Mouse (Mus musculus) stomach, embryonic 14.5 days (tissue): Measurements from ENCODE around the gene Cdh22. TPM values are rescaled to one million over a fixed set of nuclear protein-coding genes. Genes with fewer than 3 reads are reported as not detected.

Experiments used
- ATAC-seq: fragments of 200-750 bp; cut with Nextera tagmentation; 2 replicates; pipeline ENCODE4 v1.8.0; 2017; ENCODE audit warnings: low read depth, moderate TSS enrichment; ENCODE audit not compliant: insufficient number of reproducible peaks, insufficient read depth, low FRiP score
- H3K27ac ChIP-seq: fragments of 300-500 bp; sonication (generic); 2 replicates; pipeline ENCODE4 v1.5.1; 2014; ENCODE audit warnings: mild to moderate bottlenecking, low read length, moderate library complexity, mixed read lengths
- H3K27me3 ChIP-seq: fragments of 300-500 bp; sonication (generic); 2 replicates; pipeline ENCODE4 v1.6.1; 2014; ENCODE audit warnings: low read length, control low read depth, mixed read lengths; ENCODE audit not compliant: control insufficient read depth, insufficient read depth
- H3K36me3 ChIP-seq: fragments of 300-500 bp; sonication (generic); 2 replicates; pipeline ENCODE4 v1.6.1; 2014; ENCODE audit warnings: mild to moderate bottlenecking, control low read depth, low read length, moderate library complexity, mixed read lengths; ENCODE audit not compliant: control insufficient read depth, insufficient read depth
- H3K4me1 ChIP-seq: fragments of 300-500 bp; sonication (generic); 2 replicates; pipeline ENCODE4 v1.6.1; 2014; ENCODE audit warnings: low read length, control low read depth, mixed read lengths; ENCODE audit not compliant: control insufficient read depth, insufficient read depth
- H3K4me2 ChIP-seq: fragments of 300-500 bp; sonication (generic); replicated peaks from 2 replicates; pipeline ENCODE4 v1.6.1; 2014; ENCODE audit warnings: low read depth, low read length, control low read depth
- H3K4me3 ChIP-seq: fragments of 300-500 bp; sonication (generic); 2 replicates; pipeline ENCODE4 v1.5.1; 2014; ENCODE audit warnings: low read depth, low read length, control low read depth
- H3K9ac ChIP-seq: fragments of 300-500 bp; sonication (generic); replicated peaks from 2 replicates; pipeline ENCODE4 v1.6.1; 2014; ENCODE audit warnings: low read depth, mild to moderate bottlenecking, control low read depth, low read length, moderate library complexity, mixed read lengths
- H3K9me3 ChIP-seq: fragments of 300-500 bp; sonication (generic); 2 replicates; pipeline ENCODE4 v1.6.1; 2016; ENCODE audit warnings: low read depth, low read length, control low read depth; ENCODE audit not compliant: control insufficient read depth
- WGBS: fragments of 180-500 bp; shearing (Covaris S2); extraction: QIAGEN DNeasy Blood & Tissue Kit; methylation state at CpG from one replicate; pipeline ENCODE4 v1.1.7; 2014; 5-methylcytosine and 5-hydroxymethylcytosine counted together
- polyA plus RNA-seq: library from polyadenylated mRNA; unstranded; fragments of >200 nt; fragmentation: Nextera tagmentation; extraction: Ambion mirVana; gene quantifications from 2 replicates; pipeline ENCODE4 v1.2.1, GENCODE M21; 2014

The Cdh22 gene
- polyA plus RNA-seq, 1 experiment from 2014 or later, result 0.27 TPM

DNA sequence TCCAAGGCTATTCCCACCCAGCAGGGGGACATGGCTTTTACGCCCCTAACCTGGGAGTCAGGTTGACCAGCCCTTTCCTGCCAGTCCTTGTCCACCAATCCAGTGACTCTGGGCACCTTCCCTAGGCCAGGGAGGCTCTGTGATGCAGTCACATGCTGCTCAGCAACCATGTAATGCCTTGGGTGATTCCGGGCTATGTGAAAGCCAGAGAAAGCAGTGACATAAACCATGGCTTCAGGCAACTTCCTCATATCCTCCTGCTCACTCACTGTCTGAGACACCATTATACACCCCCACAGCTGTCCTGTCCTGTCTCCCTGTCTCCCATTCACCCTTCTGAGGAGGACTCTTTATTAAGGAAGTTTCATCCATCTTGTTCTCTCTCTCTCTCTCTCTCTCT is 144.0 kb downstream of the Cdh22 start, which contains the start of gene 1700025C18Rik:
TSS of gene 1700025C18Rik (minus strand) at position 101 of the 400 bp plus-strand sequence.
- ATAC-seq, result no peak

GRCm38 (mm10) chr2:165089470-165089869 is 145.2 kb downstream of the Cdh22 start:
- ATAC-seq, result no peak
- H3K27ac ChIP-seq, result no peak overlapping the region
- no peaks in the 10 kb centered on the region for H3K36me3 ChIP-seq
- no peak overlapping the region for H3K9ac ChIP-seq
- H3K4me2 ChIP-seq, result no peak overlapping the region
- no peaks in the 10 kb centered on the region for H3K4me1 ChIP-seq
- H3K9me3 ChIP-seq, result no peaks in the 10 kb centered on the region
- no peak overlapping the region for H3K4me3 ChIP-seq
- H3K27me3 ChIP-seq, result no peaks in the 10 kb centered on the region
- WGBS, result 42% methylated on average over 14 of the region's 14 CpGs

More for the DNA sequence above, 144.0 kb downstream of the Cdh22 start, which contains the start of gene 1700025C18Rik:
- Histone ChIP-seq H3K27me3 (no peaks in the 10 kb centered on the region), H3K36me3 (no peaks in the 10 kb centered on the region), H3K9me3 (no peaks in the 10 kb centered on the region), H3K4me1 (no peaks in the 10 kb centered on the region), H3K9ac (no peak within 1 kb of the TSS), H3K27ac (no peak within 1 kb of the TSS), H3K4me3 (no peak within 1 kb of the TSS), H3K4me2 (no peak within 1 kb of the TSS)
- WGBS, result 68% methylated on average over 2 of the region's 2 CpGs

DNA sequence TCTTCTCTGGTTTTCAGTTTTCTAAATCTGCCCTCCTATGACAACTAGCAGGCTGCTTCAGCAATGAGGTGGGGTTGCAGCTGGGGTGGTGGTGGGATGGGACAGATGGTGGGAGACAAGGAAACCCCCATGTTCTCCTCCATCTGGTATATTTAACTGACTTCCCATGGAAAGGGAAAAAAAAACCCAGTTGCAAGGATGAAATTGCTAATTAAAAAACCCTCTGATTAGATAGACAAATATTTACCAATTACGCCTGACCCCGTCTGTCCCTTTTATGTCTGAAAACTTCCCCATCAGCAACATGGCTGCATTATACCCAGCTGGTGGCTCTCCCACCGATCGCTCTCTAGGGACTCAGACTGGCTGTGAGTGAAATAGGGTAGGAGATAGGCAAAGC is 148.0 kb downstream of the Cdh22 start:
- ATAC-seq, result no peak
- no peak overlapping the region for H3K4me2 ChIP-seq
- H3K27ac ChIP-seq, result no peak overlapping the region
- no peaks in the 10 kb centered on the region for H3K27me3 ChIP-seq
- WGBS, result 72% methylated on average over 4 of the region's 4 CpGs
- H3K9me3 ChIP-seq, result no peaks in the 10 kb centered on the region
- no peaks in the 10 kb centered on the region for H3K36me3 ChIP-seq
- H3K4me1 ChIP-seq, result no peaks in the 10 kb centered on the region
- H3K4me3 ChIP-seq, result no peak overlapping the region
- H3K9ac ChIP-seq, result no peak overlapping the region

- no peak overlapping the region for H3K27ac ChIP-seq
- H3K27me3 ChIP-seq, result peaks cover 40% of the 10 kb centered on the region
- WGBS, result 25% methylated on average over 7 of the region's 7 CpGs
These were observed 153.4 kb downstream of the Cdh22 start for GRCm38 (mm10) chr2:165081257-165081656.

GRCm38 (mm10) chr2:165080657-165081056 is 154.0 kb downstream of the Cdh22 start:
- Histone ChIP-seq H3K9me3 (no peaks in the 10 kb centered on the region), H3K4me1 (no peaks in the 10 kb centered on the region), H3K36me3 (no peaks in the 10 kb centered on the region), H3K9ac (no peak overlapping the region), H3K4me3 (no peak overlapping the region), H3K4me2 (no peak overlapping the region), H3K27me3 (peaks cover 42% of the 10 kb centered on the region), H3K27ac (no peak overlapping the region)
- no peak for ATAC-seq
- WGBS, result 22% methylated on average over 9 of the region's 9 CpGs

More at GRCm38 (mm10) chr2:165081257-165081656, 153.4 kb downstream of the Cdh22 start:
- Histone ChIP-seq H3K9ac (no peak overlapping the region), H3K4me2 (no peak overlapping the region), H3K4me1 (no peaks in the 10 kb centered on the region), H3K36me3 (no peaks in the 10 kb centered on the region), H3K9me3 (no peaks in the 10 kb centered on the region), H3K4me3 (no peak overlapping the region)
- ATAC-seq, result no peak

GRCm38 (mm10) chr2:165078605-165079004 is 156.0 kb downstream of the Cdh22 start:
- WGBS, result 23% methylated on average over 10 of the region's 10 CpGs
- H3K9ac ChIP-seq, result no peak overlapping the region
- no peaks in the 10 kb centered on the region for H3K36me3 ChIP-seq
- no peaks in the 10 kb centered on the region for H3K4me1 ChIP-seq
- no peak overlapping the region for H3K27ac ChIP-seq
- no peaks in the 10 kb centered on the region for H3K9me3 ChIP-seq
- ATAC-seq, result no peak
- H3K4me2 ChIP-seq, result no peak overlapping the region
- no peak overlapping the region for H3K4me3 ChIP-seq
- peaks cover 47% of the 10 kb centered on the region for H3K27me3 ChIP-seq

DNA sequence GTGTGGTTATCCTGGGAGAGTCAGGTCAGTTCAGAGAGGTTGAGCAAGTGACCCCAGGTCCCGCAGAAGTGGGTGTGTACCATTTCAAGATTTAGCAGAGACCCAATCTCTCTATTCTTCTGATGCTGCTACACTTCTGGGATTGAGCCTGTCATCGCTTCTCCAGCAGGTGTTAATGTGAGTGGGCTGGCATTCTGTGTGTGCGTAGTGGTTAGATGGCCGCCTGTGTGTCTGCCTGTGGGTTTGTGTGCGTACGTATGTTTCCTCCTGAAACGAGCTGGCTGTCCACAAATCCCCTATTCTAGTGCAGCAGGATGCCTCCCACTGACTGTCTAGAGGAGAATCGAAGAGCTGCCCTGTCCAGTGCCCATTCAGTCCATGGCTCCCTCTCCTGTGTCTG is 156.6 kb downstream of the Cdh22 start:
- Histone ChIP-seq H3K27me3 (peaks cover 47% of the 10 kb centered on the region), H3K4me3 (no peak overlapping the region), H3K27ac (no peak overlapping the region), H3K4me2 (no peak overlapping the region), H3K36me3 (no peaks in the 10 kb centered on the region), H3K4me1 (no peaks in the 10 kb centered on the region), H3K9ac (no peak overlapping the region), H3K9me3 (no peaks in the 10 kb centered on the region)
- no peak for ATAC-seq
- WGBS, result 60% methylated on average over 8 of the region's 8 CpGs

DNA sequence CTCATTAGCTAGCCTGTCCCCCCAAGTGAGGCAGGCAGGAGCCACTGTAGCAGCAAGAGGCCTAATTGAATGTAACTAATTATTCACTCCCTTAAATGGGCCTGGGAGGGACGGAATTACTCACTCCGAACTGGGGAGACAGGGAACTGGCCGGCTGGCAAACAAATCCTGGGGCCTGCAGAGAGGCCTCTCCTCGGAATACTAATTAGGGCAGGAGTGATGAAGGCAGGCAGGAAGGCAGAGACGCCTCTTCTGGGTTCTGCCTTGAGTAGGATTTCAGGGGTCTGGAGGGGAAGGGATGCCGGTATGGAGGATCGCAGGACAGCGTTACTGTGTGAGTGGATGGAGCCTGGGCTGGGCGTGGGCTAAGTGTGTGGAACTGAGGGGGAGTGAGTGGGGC is 157.6 kb downstream of the Cdh22 start:
- ATAC-seq, result no peak
- WGBS, result 10% methylated on average over 9 of the region's 9 CpGs

DNA sequence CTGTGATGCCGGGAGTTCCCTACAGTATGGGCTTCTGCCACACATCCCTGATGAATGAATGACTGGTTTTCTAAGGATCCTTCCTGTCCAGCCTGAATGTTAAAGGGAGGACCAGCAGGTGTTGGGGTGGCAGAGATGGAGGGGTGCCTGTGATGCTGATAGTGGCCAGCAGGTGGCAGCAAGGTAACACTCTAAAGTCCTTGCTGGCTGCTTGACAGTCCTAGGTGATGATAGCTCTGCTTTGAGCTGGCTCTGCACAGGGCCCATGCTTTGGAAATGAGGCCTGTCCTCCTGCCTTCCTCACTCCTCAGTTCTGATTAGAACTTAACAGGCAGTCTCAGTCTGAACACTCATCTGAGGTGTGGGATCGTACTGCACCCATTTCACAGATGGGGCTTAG is 159.7 kb downstream of the Cdh22 start:
- Histone ChIP-seq H3K9me3 (no peaks in the 10 kb centered on the region), H3K36me3 (no peaks in the 10 kb centered on the region), H3K27ac (no peak overlapping the region), H3K27me3 (peaks cover 38% of the 10 kb centered on the region), H3K9ac (no peak overlapping the region), H3K4me1 (no peaks in the 10 kb centered on the region), H3K4me3 (no peak overlapping the region), H3K4me2 (no peak overlapping the region)
- 40% methylated on average over 2 of the region's 2 CpGs for WGBS
- peak; percentile 25; the same call in 1 of the 2 replicates for ATAC-seq

More for the DNA sequence above, 157.6 kb downstream of the Cdh22 start:
- no peaks in the 10 kb centered on the region for H3K9me3 ChIP-seq
- no peaks in the 10 kb centered on the region for H3K4me1 ChIP-seq
- H3K27me3 ChIP-seq, result peaks cover 47% of the 10 kb centered on the region
- no peak overlapping the region for H3K4me2 ChIP-seq
- H3K27ac ChIP-seq, result no peak overlapping the region
- H3K4me3 ChIP-seq, result no peak overlapping the region
- H3K9ac ChIP-seq, result no peak overlapping the region
- no peaks in the 10 kb centered on the region for H3K36me3 ChIP-seq
